Mouse (Mus musculus) erythroid progenitor cell, adult 5-6 weeks (primary cell): ENCODE measurements around the gene Appl1. TPM values are rescaled to one million over a fixed set of nuclear protein-coding genes. Genes with fewer than 3 reads are reported as not detected.

Experiments used
- ATAC-seq: replicated peaks from 2 replicates; pipeline ENCODE4 v1.8.0; 2016; ENCODE audit warnings: moderate number of reproducible peaks, mild to moderate bottlenecking, moderate TSS enrichment, inconsistent platforms; ENCODE audit not compliant: poor library complexity, low FRiP score, severe bottlenecking
- total RNA-seq, 2 experiments: library from RNA; stranded (forward) in 1 of 2; stranded (reverse) in 1 of 2; fragments of 150-400 nt in 1 of 2; fragments of 186-747, 209-891 nt in 1 of 2; gene quantifications; 2 replicates each; pipeline versions ENCODE4 v1.2.3 to v1.2.4; 2015 to 2017; ENCODE audit warnings: low replicate concordance in 2 of 2

Gene Appl1
- total RNA-seq, 2 experiments from 2014 or later, result 2.9 to 3.6 TPM

- ATAC-seq, result no peak
Observed at GRCm38 (mm10) chr14:26878756-26879155, 92.3 kb downstream of the Appl1 start.

Other genes starting within 250 kb of the Appl1 start
- not detected in 2 replicates for gene Asb14, start 76.7 kb downstream of the Appl1 start, total RNA-seq (2015; ENCODE audit: low replicate concordance)
- gene Asb14, start 76.7 kb downstream of the Appl1 start, total RNA-seq (2017; ENCODE audit: low replicate concordance), result not detected in 2 replicates
- not detected in 2 replicates for gene Hesx1, start 23.2 kb upstream of the Appl1 start, total RNA-seq (2015; ENCODE audit: low replicate concordance)
- gene Hesx1, start 23.2 kb upstream of the Appl1 start, total RNA-seq (2017; ENCODE audit: low replicate concordance), result not detected in 2 replicates
- not detected in 2 replicates for gene Il17rd, start 67.7 kb upstream of the Appl1 start, total RNA-seq (2015; ENCODE audit: low replicate concordance)
- not detected in 2 replicates for gene Il17rd, start 67.7 kb upstream of the Appl1 start, total RNA-seq (2017; ENCODE audit: low replicate concordance)
- gene Arhgef3, start 143.7 kb upstream of the Appl1 start, total RNA-seq (2015; ENCODE audit: low replicate concordance), result 4.3 and 6.3 TPM in 2 replicates
- gene Arhgef3, start 143.7 kb upstream of the Appl1 start, total RNA-seq (2017; ENCODE audit: low replicate concordance), result 3.9 and 5.8 TPM in 2 replicates